Mouse (Mus musculus) intestine, embryonic 15.5 days (tissue): ENCODE measurements around the gene Lrrc32. TPM values are rescaled to one million over a fixed set of nuclear protein-coding genes. Genes with fewer than 3 reads are reported as not detected.

Experiments used
- ATAC-seq: fragments of 200-750 bp; cut with Nextera tagmentation; 2 replicates; pipeline ENCODE4 v1.8.0; 2017; ENCODE audit warnings: moderate TSS enrichment, moderate library complexity
- H3K27ac ChIP-seq: fragments of 300-500 bp; sonication (generic); 2 replicates; pipeline ENCODE4 v1.5.1; 2015; ENCODE audit warnings: mild to moderate bottlenecking, inconsistent platforms
- H3K27me3 ChIP-seq: fragments of 300-500 bp; sonication (generic); replicated peaks from 2 replicates; pipeline ENCODE4 v1.6.1; 2015; ENCODE audit warnings: inconsistent platforms
- H3K36me3 ChIP-seq: fragments of 300-500 bp; sonication (generic); 2 replicates; pipeline ENCODE4 v1.6.1; 2015; ENCODE audit warnings: inconsistent platforms
- H3K4me1 ChIP-seq: fragments of 300-500 bp; sonication (generic); replicated peaks from 2 replicates; pipeline ENCODE4 v1.6.1; 2015; ENCODE audit warnings: inconsistent platforms
- H3K4me2 ChIP-seq: fragments of 300-500 bp; sonication (generic); replicated peaks from 2 replicates; pipeline ENCODE4 v1.6.1; 2015; ENCODE audit warnings: mild to moderate bottlenecking, inconsistent platforms
- H3K4me3 ChIP-seq: fragments of 300-500 bp; sonication (generic); replicated peaks from 2 replicates; pipeline ENCODE4 v1.5.1; 2015; ENCODE audit warnings: inconsistent platforms
- H3K9ac ChIP-seq: fragments of 300-500 bp; sonication (generic); 2 replicates; pipeline ENCODE4 v1.6.1; 2015; ENCODE audit warnings: inconsistent platforms
- H3K9me3 ChIP-seq: fragments of 300-500 bp; sonication (generic); 2 replicates; pipeline ENCODE4 v1.6.1; 2016; ENCODE audit warnings: inconsistent platforms
- WGBS: fragments of 180-500 bp; shearing (Covaris S2); methylation state at CpG from one replicate; pipeline ENCODE4 v1.1.7; 2015; 5-methylcytosine and 5-hydroxymethylcytosine counted together
- polyA plus RNA-seq: library from polyadenylated mRNA; unstranded; fragments of >200 nt; fragmentation: Nextera tagmentation; extraction: Ambion mirVana; gene quantifications from 2 replicates; pipeline ENCODE4 v1.2.1, GENCODE M21; 2015

Lrrc32 gene
- polyA plus RNA-seq, 1 experiment from 2014 or later, result 12.4 TPM

GRCm38 (mm10) chr7:98490328-98490727 lies 1.2 kb downstream of the Lrrc32 start:
- ATAC-seq, result peak; percentile 19; the same call in 1 of the 2 replicates
- H3K4me2 ChIP-seq, result peak overlapping the region; percentile 92
- H3K9me3 ChIP-seq, result no peaks in the 10 kb centered on the region
- peak overlapping the region; percentile 50 for H3K9ac ChIP-seq
- 43% methylated on average over 4 of the region's 4 CpGs for WGBS
- no peak overlapping the region for H3K27ac ChIP-seq
- no peaks in the 10 kb centered on the region for H3K36me3 ChIP-seq
- H3K4me1 ChIP-seq, result peaks cover 35% of the 10 kb centered on the region
- H3K27me3 ChIP-seq, result no peaks in the 10 kb centered on the region
- H3K4me3 ChIP-seq, result peak overlapping the region; percentile 58

- Histone ChIP-seq H3K27me3 (no peaks in the 10 kb centered on the region), H3K36me3 (no peaks in the 10 kb centered on the region), H3K9ac (no peak overlapping the region), H3K4me3 (peak overlapping the region; percentile 58), H3K9me3 (no peaks in the 10 kb centered on the region), H3K4me2 (peak overlapping the region; percentile 92), H3K4me1 (peaks cover 39% of the 10 kb centered on the region), H3K27ac (no peak overlapping the region)
- ATAC-seq, result no peak
- WGBS, result 90% methylated on average over 6 of the region's 6 CpGs
These were observed 1.8 kb downstream of the Lrrc32 start for GRCm38 (mm10) chr7:98490911-98491310.

- H3K36me3 ChIP-seq, result no peaks in the 10 kb centered on the region
- H3K4me2 ChIP-seq, result peak overlapping the region; percentile 92
- H3K9me3 ChIP-seq, result no peaks in the 10 kb centered on the region
- ATAC-seq, result no peak
- H3K27me3 ChIP-seq, result no peaks in the 10 kb centered on the region
- no peak overlapping the region for H3K27ac ChIP-seq
- H3K4me1 ChIP-seq, result peaks cover 34% of the 10 kb centered on the region
- no peak overlapping the region for H3K9ac ChIP-seq
- 66% methylated on average over 9 of the region's 9 CpGs for WGBS
- peak overlapping the region; percentile 58 for H3K4me3 ChIP-seq
These were observed 2.5 kb downstream of the Lrrc32 start for GRCm38 (mm10) chr7:98491451-98492200.

GRCm38 (mm10) chr7:98492331-98492730 lies 3.2 kb downstream of the Lrrc32 start:
- WGBS, result 74% methylated on average over 5 of the region's 5 CpGs
- Histone ChIP-seq H3K27me3 (no peaks in the 10 kb centered on the region), H3K9me3 (no peaks in the 10 kb centered on the region), H3K4me2 (peak overlapping the region; percentile 92), H3K27ac (0 out of 2 replicates have a peak overlapping the region, but pooled peaks have one; percentile 17), H3K4me1 (peaks cover 31% of the 10 kb centered on the region), H3K9ac (no peak overlapping the region), H3K4me3 (no peak overlapping the region; the same call in 1 of the 2 replicates), H3K36me3 (no peaks in the 10 kb centered on the region)
- no peak for ATAC-seq

GRCm38 (mm10) chr7:98493307-98493706 lies 4.2 kb downstream of the Lrrc32 start:
- Histone ChIP-seq H3K36me3 (no peaks in the 10 kb centered on the region), H3K4me3 (no peak overlapping the region), H3K4me2 (no peak overlapping the region), H3K9ac (no peak overlapping the region), H3K27me3 (no peaks in the 10 kb centered on the region), H3K9me3 (no peaks in the 10 kb centered on the region), H3K4me1 (peaks cover 31% of the 10 kb centered on the region), H3K27ac (no peak overlapping the region)
- no peak for ATAC-seq
- WGBS, result 63% methylated on average over 2 of the region's 2 CpGs

GRCm38 (mm10) chr7:98493901-98494480 lies 4.9 kb downstream of the Lrrc32 start:
- 61% methylated on average over 18 of the region's 18 CpGs for WGBS
- Histone ChIP-seq H3K27me3 (no peaks in the 10 kb centered on the region), H3K27ac (no peak overlapping the region), H3K9ac (no peak overlapping the region), H3K4me3 (no peak overlapping the region), H3K9me3 (no peaks in the 10 kb centered on the region), H3K4me1 (peaks cover 28% of the 10 kb centered on the region), H3K36me3 (no peaks in the 10 kb centered on the region), H3K4me2 (no peak overlapping the region)
- ATAC-seq, result no peak

- H3K4me1 ChIP-seq, result peaks cover 21% of the 10 kb centered on the region
- no peak overlapping the region for H3K9ac ChIP-seq
- H3K4me3 ChIP-seq, result no peak overlapping the region
- peaks cover 2% of the 10 kb centered on the region; the same call in 1 of the 2 replicates for H3K36me3 ChIP-seq
- no peaks in the 10 kb centered on the region for H3K27me3 ChIP-seq
- H3K27ac ChIP-seq, result no peak overlapping the region
- no peak for ATAC-seq
- H3K9me3 ChIP-seq, result no peaks in the 10 kb centered on the region
- 84% methylated on average over 1 of the region's 1 CpGs for WGBS
- no peak overlapping the region for H3K4me2 ChIP-seq
These were observed 6.5 kb downstream of the Lrrc32 start for GRCm38 (mm10) chr7:98495591-98495990.

- no peak for ATAC-seq
- H3K9me3 ChIP-seq, result no peaks in the 10 kb centered on the region
- no peak overlapping the region for H3K9ac ChIP-seq
- H3K4me2 ChIP-seq, result no peak overlapping the region
- H3K27me3 ChIP-seq, result no peaks in the 10 kb centered on the region
- peaks cover 19% of the 10 kb centered on the region for H3K4me1 ChIP-seq
- H3K27ac ChIP-seq, result no peak overlapping the region
- WGBS, result 66% methylated on average over 5 of the region's 5 CpGs
- H3K4me3 ChIP-seq, result no peak overlapping the region
- H3K36me3 ChIP-seq, result peaks cover 2% of the 10 kb centered on the region; the same call in 1 of the 2 replicates
These were observed 8.4 kb downstream of the Lrrc32 start for GRCm38 (mm10) chr7:98497451-98497850.

- no peaks in the 10 kb centered on the region for H3K27me3 ChIP-seq
- no peak overlapping the region for H3K4me2 ChIP-seq
- no peak overlapping the region for H3K9ac ChIP-seq
- H3K4me3 ChIP-seq, result no peak overlapping the region
- H3K9me3 ChIP-seq, result no peaks in the 10 kb centered on the region
- H3K36me3 ChIP-seq, result peaks cover 2% of the 10 kb centered on the region; the same call in 1 of the 2 replicates
- WGBS, result 96% methylated on average over 12 of the region's 12 CpGs
- no peak overlapping the region for H3K27ac ChIP-seq
- peaks cover 25% of the 10 kb centered on the region; the same call in 1 of the 2 replicates for H3K4me1 ChIP-seq
- no peak for ATAC-seq
These were observed 9.0 kb downstream of the Lrrc32 start for GRCm38 (mm10) chr7:98498101-98498500.

GRCm38 (mm10) chr7:98498656-98499560 lies 9.8 kb downstream of the Lrrc32 start:
- Histone ChIP-seq H3K4me1 (peaks cover 26% of the 10 kb centered on the region; the same call in 1 of the 2 replicates), H3K27ac (no peak overlapping the region), H3K36me3 (peaks cover 2% of the 10 kb centered on the region; the same call in 1 of the 2 replicates), H3K9me3 (no peaks in the 10 kb centered on the region), H3K4me2 (no peak overlapping the region), H3K27me3 (no peaks in the 10 kb centered on the region), H3K9ac (no peak overlapping the region), H3K4me3 (no peak overlapping the region)
- ATAC-seq, result no peak
- 80% methylated on average over 20 of the region's 20 CpGs for WGBS

- Histone ChIP-seq H3K27me3 (no peaks in the 10 kb centered on the region), H3K4me3 (no peak overlapping the region), H3K4me2 (no peak overlapping the region), H3K9me3 (no peaks in the 10 kb centered on the region), H3K4me1 (peaks cover 30% of the 10 kb centered on the region; the same call in 1 of the 2 replicates), H3K9ac (no peak overlapping the region), H3K27ac (peak overlapping the region; percentile 45; the same call in 1 of the 2 replicates), H3K36me3 (peaks cover 2% of the 10 kb centered on the region; the same call in 1 of the 2 replicates)
- 71% methylated on average over 25 of the region's 25 CpGs for WGBS
- no peak for ATAC-seq
These were observed 10.6 kb downstream of the Lrrc32 start for GRCm38 (mm10) chr7:98499561-98500292.
